Mouse (Mus musculus): Measurements from ENCODE around the gene Deup1. TPM values are rescaled to one million over a fixed set of nuclear protein-coding genes. Genes with fewer than 3 reads are reported as not detected.

Gene Deup1
- polyA plus RNA-seq, 1 experiment from 2014 or later, result 0.31 TPM

GRCm38 (mm10) chr9:15534110-15534509 is 93.6 kb downstream of the Deup1 start:
- no peak for DNase-seq (ENCODE audit: low spot score)

DNA sequence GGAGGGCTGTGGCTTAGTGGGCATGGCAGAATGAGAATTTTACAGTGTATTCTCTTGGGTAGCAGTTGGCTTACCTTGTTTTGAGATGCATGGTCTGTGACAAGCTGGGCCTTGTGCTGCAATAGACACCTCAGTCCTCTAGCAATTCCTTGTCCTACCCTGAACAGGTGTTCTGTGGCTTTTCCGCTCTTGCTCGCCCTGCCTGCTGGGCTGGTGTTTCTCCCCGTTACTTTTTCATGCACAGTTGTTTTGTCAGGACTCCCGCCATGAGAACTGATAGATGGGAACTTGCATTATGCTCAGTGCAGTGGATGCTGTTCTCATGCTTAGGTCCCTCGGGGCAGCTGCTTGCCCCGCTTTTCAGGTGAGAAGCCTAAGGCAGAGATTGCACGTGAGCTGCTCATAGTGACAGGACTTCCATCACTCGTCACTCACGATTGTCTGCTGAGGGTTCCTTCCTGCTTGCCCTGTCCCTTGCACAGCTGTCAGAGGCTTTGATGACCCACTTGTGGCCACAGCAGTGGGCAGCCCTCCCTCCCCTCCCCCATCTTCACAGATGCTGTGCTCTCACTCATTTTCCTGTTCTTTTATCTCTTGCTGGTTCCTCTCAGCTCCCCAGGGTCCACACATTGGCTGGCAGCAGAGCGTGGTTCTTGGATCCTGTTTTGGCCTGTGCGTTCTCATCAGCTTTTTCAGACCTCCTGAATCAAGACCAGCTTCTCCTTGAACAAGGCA is 94.2 kb downstream of the Deup1 start:
- DNase-seq (ENCODE audit: low spot score), result peak; percentile 47

GRCm38 (mm10) chr9:15531204-15531603 is 96.5 kb downstream of the Deup1 start:
- DNase-seq (ENCODE audit: low spot score), result no peak

DNA sequence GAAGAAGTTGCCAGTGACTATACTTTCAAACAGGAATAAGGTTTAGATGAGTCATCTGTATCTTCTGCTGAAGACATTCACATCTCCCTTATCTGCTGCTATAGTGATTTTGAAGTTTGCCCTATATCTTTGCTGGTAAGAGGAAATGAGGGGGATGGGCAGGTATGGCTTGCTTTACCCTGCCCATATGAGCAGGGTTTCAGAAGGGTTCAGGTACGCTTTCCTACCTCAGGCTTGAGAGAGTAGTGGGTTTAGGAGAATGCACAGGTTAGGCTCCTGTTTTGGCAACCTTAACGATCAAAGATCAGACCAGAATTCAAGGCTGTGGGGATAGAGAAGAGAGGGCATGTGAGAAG is 97.8 kb downstream of the Deup1 start:
- peak; percentile 55 for DNase-seq (ENCODE audit: low spot score)

GRCm38 (mm10) chr9:15529275-15529964 is 98.3 kb downstream of the Deup1 start:
- no peak for DNase-seq (ENCODE audit: low spot score)

- no peak for DNase-seq (ENCODE audit: low spot score)
Measured at GRCm38 (mm10) chr9:15528368-15528767, 99.4 kb downstream of the Deup1 start.

- no peak for DNase-seq (ENCODE audit: low spot score)
Measured at GRCm38 (mm10) chr9:15527846-15528245, 99.9 kb downstream of the Deup1 start.

- no peak for DNase-seq (ENCODE audit: low spot score)
Measured at GRCm38 (mm10) chr9:15526539-15526938, 101.2 kb downstream of the Deup1 start.

DNA sequence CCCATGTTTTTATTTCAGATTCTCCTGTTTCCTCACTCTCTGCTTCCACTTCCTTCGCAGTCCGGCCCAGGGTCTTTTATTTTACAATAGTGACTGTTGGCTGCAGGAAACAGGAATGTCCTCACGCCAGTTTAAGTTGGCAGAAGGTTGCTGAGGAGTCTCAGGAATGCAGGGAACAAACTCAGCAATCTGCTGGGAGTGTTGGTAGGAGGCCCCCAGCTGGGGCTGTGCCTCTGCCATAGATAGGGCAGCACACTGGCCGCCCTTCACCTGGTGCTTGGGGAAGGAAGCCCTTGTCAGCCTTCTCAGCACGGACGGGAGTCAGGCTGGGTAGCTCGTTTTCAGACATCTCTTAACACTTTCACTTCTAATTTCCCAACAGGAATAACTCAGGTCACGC is 102.5 kb downstream of the Deup1 start:
- DNase-seq (ENCODE audit: low spot score), result no peak

DNA sequence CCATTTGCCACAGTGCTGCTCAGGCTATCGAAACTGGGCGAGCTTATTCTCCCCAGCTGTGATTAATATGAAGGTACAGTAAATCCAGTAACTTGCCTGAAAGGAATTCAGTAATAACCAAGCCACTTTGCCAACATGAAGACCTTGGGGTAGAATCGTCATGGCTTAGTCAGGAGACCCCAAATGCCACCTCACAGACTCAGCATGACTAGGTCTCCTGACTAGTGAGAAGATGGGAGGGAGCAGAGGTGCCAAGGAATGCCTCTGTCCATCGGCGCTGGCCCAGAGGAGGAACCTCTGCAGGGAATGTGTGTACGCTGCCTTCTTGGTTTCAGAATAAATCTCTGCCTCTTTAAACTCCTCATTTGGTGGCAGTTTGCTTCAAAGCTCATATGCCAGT is 104.1 kb downstream of the Deup1 start:
- DNase-seq (ENCODE audit: low spot score), result no peak

GRCm38 (mm10) chr9:15522887-15523286 is 104.8 kb downstream of the Deup1 start:
- DNase-seq (ENCODE audit: low spot score), result no peak

- DNase-seq (ENCODE audit: low spot score), result no peak
Measured at GRCm38 (mm10) chr9:15522348-15522747, 105.4 kb downstream of the Deup1 start.

DNA sequence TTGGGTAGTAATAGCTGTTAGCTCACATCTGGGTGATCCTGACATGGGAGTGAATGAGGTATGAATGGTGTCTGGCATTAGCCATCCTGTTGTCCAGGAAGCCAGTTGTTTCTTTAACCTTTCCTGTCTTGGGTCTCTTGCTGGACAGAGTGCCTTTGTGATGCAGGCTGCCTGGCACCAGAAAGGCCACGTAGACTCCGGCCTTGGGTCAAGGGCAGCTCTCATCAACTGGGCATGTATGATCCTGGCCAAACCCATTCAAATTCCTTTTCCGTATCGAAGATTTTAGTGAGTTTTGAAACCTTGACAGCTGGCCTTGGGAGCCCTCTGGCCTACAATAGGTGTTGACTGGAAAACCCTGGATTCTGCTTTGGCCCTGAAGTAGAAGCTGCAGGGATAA is 109.8 kb downstream of the Deup1 start:
- DNase-seq (ENCODE audit: low spot score), result no peak

DNA sequence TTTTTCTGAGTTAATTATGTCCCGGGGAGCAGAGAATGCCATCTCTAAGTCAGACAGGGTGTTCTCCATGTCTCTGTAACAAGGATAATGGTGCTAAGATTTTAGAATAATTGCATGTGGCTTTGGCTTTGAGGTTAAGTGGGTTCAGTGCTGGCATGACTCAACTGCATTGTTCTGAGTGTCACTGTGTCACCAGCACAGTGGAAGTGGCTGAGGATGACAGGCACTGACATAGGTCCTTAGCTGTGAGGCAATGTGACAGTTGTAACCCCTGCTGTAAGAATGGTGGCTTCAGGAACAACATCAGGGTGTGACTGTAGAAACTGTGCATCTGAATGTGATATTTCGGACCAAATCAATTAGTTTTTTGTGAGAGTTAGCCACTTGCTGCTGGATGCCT is 111.7 kb downstream of the Deup1 start:
- DNase-seq (ENCODE audit: low spot score), result no peak

DNA sequence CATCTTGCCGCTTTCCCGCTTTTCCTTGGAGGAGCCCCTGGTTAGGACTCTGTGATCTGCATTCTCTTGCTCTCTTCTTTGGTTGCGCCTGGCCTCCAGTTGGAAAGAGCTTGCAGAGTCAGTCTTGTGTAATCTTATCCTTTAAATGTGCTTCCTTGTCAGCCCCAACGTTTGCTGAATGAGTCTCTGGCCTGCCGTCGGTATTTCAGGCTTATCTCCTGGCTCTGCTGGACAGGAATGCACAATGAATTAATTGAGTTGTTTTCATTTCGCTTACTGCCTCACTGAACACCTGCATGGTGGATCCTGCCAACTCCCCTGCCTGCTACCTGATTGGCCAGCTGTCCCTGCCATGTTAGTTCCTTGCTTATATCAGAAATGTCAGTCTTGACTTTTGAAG is 114.8 kb downstream of the Deup1 start:
- DNase-seq (ENCODE audit: low spot score), result no peak

- DNase-seq (ENCODE audit: low spot score), result no peak
Measured at GRCm38 (mm10) chr9:15510557-15511310, 117.0 kb downstream of the Deup1 start.

Other genes starting within 250 kb of the Deup1 start
- 2.3 and 2.4 TPM in 2 replicates for gene Smco4, start 134.5 kb downstream of the Deup1 start, polyA plus RNA-seq (2015; fragmentation: Nextera tagmentation; extraction: Ambion mirVana)
- 4.1 and 4.9 TPM in 2 replicates for gene Slc36a4, start 81.8 kb upstream of the Deup1 start, polyA plus RNA-seq (2015; fragmentation: Nextera tagmentation; extraction: Ambion mirVana)
- gene Mtnr1b, start 246.6 kb upstream of the Deup1 start, polyA plus RNA-seq (2015; fragmentation: Nextera tagmentation; extraction: Ambion mirVana), result not detected in 2 replicates

All from thymus, postnatal 0 days (tissue).